In the genomic region with DNA sequence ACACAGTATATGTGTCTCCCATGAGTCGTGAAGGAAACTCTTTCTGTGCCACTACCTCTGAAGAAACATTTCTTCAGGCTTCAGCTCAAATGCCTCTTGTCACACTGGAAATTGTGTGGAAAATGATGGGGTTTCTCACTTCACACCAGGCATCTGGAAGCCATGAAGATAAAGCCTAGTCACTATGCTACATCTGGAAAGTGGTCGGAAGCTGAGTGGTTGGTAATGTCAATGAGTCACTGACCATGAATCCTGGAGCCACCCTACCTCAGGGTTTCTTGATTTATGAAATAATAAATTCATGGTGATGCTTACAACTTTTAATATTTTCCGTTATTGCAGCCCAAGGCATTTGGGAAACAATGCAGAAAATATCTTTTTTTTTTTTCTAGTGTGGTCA, we compare ENCODE assay signal across 39 mouse cellular contexts. TPM values are rescaled to one million over a fixed set of nuclear protein-coding genes. Genes with fewer than 3 reads are reported as not detected.
"Had no signal": no experiment of that assay in that cellular context is flagged by ENCODE, and none has a peak within 500 bp of the region (broad histone marks: within the 10 kb centered on the region; RNA-seq: fewer than 3 reads in every experiment).

No protein-coding gene starts in this region.

- H3K4me3 ChIP-seq: heart, adult 2 months; heart, embryonic 13.5 days; heart, embryonic 15.5 days; hindbrain, embryonic 13.5 days; hindbrain, embryonic 15.5 days; kidney, embryonic 15.5 days; limb, embryonic 13.5 days; limb, embryonic 15.5 days; liver, embryonic 13.5 days; liver, embryonic 15.5 days had no signal

- DNase-seq: gastrocnemius, postnatal 14 days; gastrocnemius, postnatal 36 days; heart, adult 11 months; heart, adult 2 months; heart, postnatal 14 days; heart, postnatal 36 days; kidney, adult 11 months; kidney, adult 2 months; kidney, adult 9 months; kidney, postnatal 14 days; kidney, postnatal 36 days; layer of hippocampus, adult 9-11 months; layer of hippocampus, postnatal 36 days; left cerebral cortex, postnatal 4 days; liver, embryonic 13.5 days; liver, postnatal 0 days had no signal

- H3K4me1 ChIP-seq: heart, embryonic 13.5 days; heart, embryonic 15.5 days; hindbrain, embryonic 13.5 days; hindbrain, embryonic 15.5 days; kidney, embryonic 15.5 days; limb, embryonic 13.5 days; limb, embryonic 15.5 days; liver, embryonic 13.5 days; liver, embryonic 15.5 days had no signal

- H3K27me3 ChIP-seq: heart, embryonic 13.5 days; heart, embryonic 15.5 days; hindbrain, embryonic 13.5 days; hindbrain, embryonic 15.5 days; kidney, embryonic 15.5 days; limb, embryonic 13.5 days; limb, embryonic 15.5 days; liver, embryonic 13.5 days; liver, embryonic 15.5 days had no signal

- H3K36me3 ChIP-seq: heart, embryonic 13.5 days; heart, embryonic 15.5 days; hindbrain, embryonic 13.5 days; hindbrain, embryonic 15.5 days; kidney, embryonic 15.5 days; limb, embryonic 13.5 days; limb, embryonic 15.5 days; liver, embryonic 13.5 days; liver, embryonic 15.5 days had no signal

- H3K9ac ChIP-seq: heart, embryonic 13.5 days; heart, embryonic 15.5 days; hindbrain, embryonic 13.5 days; hindbrain, embryonic 15.5 days; kidney, embryonic 15.5 days; limb, embryonic 13.5 days; limb, embryonic 15.5 days; liver, embryonic 13.5 days; liver, embryonic 15.5 days; liver, postnatal 0 days had no signal

- H3K9me3 ChIP-seq: heart, embryonic 13.5 days; heart, embryonic 15.5 days; hindbrain, embryonic 13.5 days; hindbrain, embryonic 15.5 days; kidney, embryonic 15.5 days; limb, embryonic 13.5 days; limb, embryonic 15.5 days; liver, embryonic 13.5 days; liver, embryonic 15.5 days had no signal

- H3K4me2 ChIP-seq: heart, embryonic 11.5 days; heart, embryonic 13.5 days; heart, embryonic 15.5 days; hindbrain, embryonic 13.5 days; hindbrain, embryonic 15.5 days; kidney, embryonic 15.5 days; limb, embryonic 13.5 days; limb, embryonic 15.5 days; liver, embryonic 13.5 days; liver, embryonic 15.5 days had no signal

- H3K27ac ChIP-seq: heart, adult 2 months; heart, embryonic 13.5 days; heart, embryonic 15.5 days; hindbrain, embryonic 13.5 days; hindbrain, embryonic 15.5 days; hindbrain, postnatal 0 days; kidney, embryonic 15.5 days; kidney, postnatal 0 days; limb, embryonic 13.5 days; limb, embryonic 15.5 days; liver, embryonic 13.5 days; liver, embryonic 15.5 days had no signal

- ATAC-seq: hindbrain, postnatal 0 days; intestine, embryonic 16.5 days; liver, postnatal 0 days had no signal

RNA-seq across cellular contexts. Expression of a gene that starts 51.5 kb away (rescaled TPM):
- total RNA-seq: gastrocnemius, adult 18-20 months; gastrocnemius, adult 8-10 months; gastrocnemius, postnatal 14 days; gastrocnemius, postnatal 36 days; heart, adult 2 months; heart, postnatal 14 days; heart, postnatal 36 days; hematopoietic stem cell, adult 5-6 weeks; hindbrain, postnatal 0 days; layer of hippocampus, adult 18-20 months; layer of hippocampus, adult 8-10 months; layer of hippocampus, postnatal 14 days; layer of hippocampus, postnatal 36 days; left cerebral cortex, adult 18-20 months; left cerebral cortex, postnatal 14 days; left cerebral cortex, postnatal 4 days had no signal
- polyA plus RNA-seq: heart, adult 2 months; heart, embryonic 13.5 days; heart, embryonic 15.5 days; heart, postnatal 0 days; hindbrain, embryonic 13.5 days; hindbrain, embryonic 15.5 days; hindbrain, postnatal 0 days; intestine, embryonic 14.5 days; limb, embryonic 11.5 days; limb, embryonic 13.5 days; limb, embryonic 15.5 days had no signal
